Mouse (Mus musculus): ENCODE data around the gene Rb1. TPM values are rescaled to one million over a fixed set of nuclear protein-coding genes. Genes with fewer than 3 reads are reported as not detected.
A peak's percentile ranks its signal among the peaks of the same experiment; 100 is the strongest.

Gene Rb1
- polyA plus RNA-seq, 1 experiment from 2014 or later = 27.5 TPM

GRCm38 (mm10) chr14:73255426-73255970 lies 70.1 kb downstream of the Rb1 start:
- H3K4me2 ChIP-seq = no peak overlapping the region
- no peaks in the 10 kb centered on the region for H3K9me3 ChIP-seq
- no peaks in the 10 kb centered on the region for H3K27me3 ChIP-seq
- H3K4me3 ChIP-seq = no peak overlapping the region
- WGBS = 58% methylated on average over 3 of the region's 3 CpGs
- no peak overlapping the region for H3K27ac ChIP-seq (replicated peaks)
- H3K4me1 ChIP-seq (replicated peaks) = no peaks in the 10 kb centered on the region
- H3K9ac ChIP-seq = no peak overlapping the region
- ATAC-seq (ENCODE audit: low FRiP score, low read depth) = no peak
- no peaks in the 10 kb centered on the region for H3K36me3 ChIP-seq

GRCm38 (mm10) chr14:73254412-73254811 lies 71.2 kb downstream of the Rb1 start:
- no peak overlapping the region for H3K4me2 ChIP-seq
- no peaks in the 10 kb centered on the region for H3K36me3 ChIP-seq
- H3K9me3 ChIP-seq = no peaks in the 10 kb centered on the region
- no peaks in the 10 kb centered on the region for H3K27me3 ChIP-seq
- 40% methylated on average over 4 of the region's 4 CpGs for WGBS
- no peak for ATAC-seq (ENCODE audit: low FRiP score, low read depth)
- H3K4me3 ChIP-seq = no peak overlapping the region
- no peak overlapping the region for H3K27ac ChIP-seq (replicated peaks)
- no peaks in the 10 kb centered on the region for H3K4me1 ChIP-seq (replicated peaks)
- no peak overlapping the region for H3K9ac ChIP-seq

- Histone ChIP-seq H3K36me3 (no peaks in the 10 kb centered on the region), H3K27ac (replicated peaks) (no peak overlapping the region), H3K9ac (no peak overlapping the region), H3K9me3 (no peaks in the 10 kb centered on the region), H3K4me1 (replicated peaks) (no peaks in the 10 kb centered on the region), H3K4me2 (no peak overlapping the region), H3K4me3 (no peak overlapping the region), H3K27me3 (no peaks in the 10 kb centered on the region)
- ATAC-seq (ENCODE audit: low FRiP score, low read depth) = no peak
- WGBS = 31% methylated on average over 6 of the region's 6 CpGs
Measured at GRCm38 (mm10) chr14:73253453-73254251, 72.0 kb downstream of the Rb1 start.

GRCm38 (mm10) chr14:73252276-73252675 lies 73.3 kb downstream of the Rb1 start:
- H3K4me2 ChIP-seq = no peak overlapping the region
- H3K27ac ChIP-seq (replicated peaks) = no peak overlapping the region
- WGBS = 39% methylated on average over 2 of the region's 2 CpGs
- no peak overlapping the region for H3K4me3 ChIP-seq
- H3K9me3 ChIP-seq = no peaks in the 10 kb centered on the region
- H3K36me3 ChIP-seq = no peaks in the 10 kb centered on the region
- no peak for ATAC-seq (ENCODE audit: low FRiP score, low read depth)
- no peaks in the 10 kb centered on the region for H3K4me1 ChIP-seq (replicated peaks)
- H3K27me3 ChIP-seq = no peaks in the 10 kb centered on the region
- no peak overlapping the region for H3K9ac ChIP-seq

- H3K4me2 ChIP-seq = no peak overlapping the region
- 98% methylated on average over 2 of the region's 2 CpGs for WGBS
- no peak for ATAC-seq (ENCODE audit: low FRiP score, low read depth)
- no peak overlapping the region for H3K4me3 ChIP-seq
- no peak overlapping the region for H3K27ac ChIP-seq (replicated peaks)
- no peaks in the 10 kb centered on the region for H3K36me3 ChIP-seq
- no peaks in the 10 kb centered on the region for H3K9me3 ChIP-seq
- no peak overlapping the region for H3K9ac ChIP-seq
- H3K27me3 ChIP-seq = no peaks in the 10 kb centered on the region
- H3K4me1 ChIP-seq (replicated peaks) = no peaks in the 10 kb centered on the region
Measured at GRCm38 (mm10) chr14:73250056-73250455, 75.6 kb downstream of the Rb1 start.

- 98% methylated on average over 2 of the region's 2 CpGs for WGBS
- H3K9ac ChIP-seq = no peak overlapping the region
- H3K4me1 ChIP-seq (replicated peaks) = no peaks in the 10 kb centered on the region
- no peak for ATAC-seq (ENCODE audit: low FRiP score, low read depth)
- H3K9me3 ChIP-seq = no peaks in the 10 kb centered on the region
- H3K4me2 ChIP-seq = no peak overlapping the region
- H3K4me3 ChIP-seq = no peak overlapping the region
- H3K27me3 ChIP-seq = no peaks in the 10 kb centered on the region
- no peaks in the 10 kb centered on the region for H3K36me3 ChIP-seq
- H3K27ac ChIP-seq (replicated peaks) = no peak overlapping the region
Measured at GRCm38 (mm10) chr14:73244061-73244597, 81.5 kb downstream of the Rb1 start.

- H3K4me2 ChIP-seq = no peak overlapping the region; the same call in 1 of the 2 replicates
- no peak overlapping the region for H3K27ac ChIP-seq (replicated peaks)
- H3K4me1 ChIP-seq (replicated peaks) = peaks cover 13% of the 10 kb centered on the region
- no peaks in the 10 kb centered on the region for H3K9me3 ChIP-seq
- no peak for ATAC-seq (ENCODE audit: low FRiP score, low read depth)
- 48% methylated on average over 3 of the region's 3 CpGs for WGBS
- no peak overlapping the region for H3K4me3 ChIP-seq
- no peak overlapping the region for H3K9ac ChIP-seq
- no peaks in the 10 kb centered on the region for H3K27me3 ChIP-seq
- H3K36me3 ChIP-seq = no peaks in the 10 kb centered on the region
Measured at GRCm38 (mm10) chr14:73239857-73240256, 85.8 kb downstream of the Rb1 start.

GRCm38 (mm10) chr14:73239291-73239690 lies 86.3 kb downstream of the Rb1 start:
- H3K4me1 ChIP-seq (replicated peaks) = peaks cover 18% of the 10 kb centered on the region
- no peak for ATAC-seq (ENCODE audit: low FRiP score, low read depth)
- H3K9me3 ChIP-seq = no peaks in the 10 kb centered on the region
- H3K9ac ChIP-seq = peak overlapping the region; percentile 30
- peak overlapping the region; percentile 46 for H3K4me3 ChIP-seq
- no peaks in the 10 kb centered on the region for H3K36me3 ChIP-seq
- H3K27me3 ChIP-seq = no peaks in the 10 kb centered on the region
- WGBS = 1% methylated on average over 6 of the region's 6 CpGs
- peak overlapping the region; percentile 57 for H3K4me2 ChIP-seq
- H3K27ac ChIP-seq (replicated peaks) = peak overlapping the region; percentile 83

GRCm38 (mm10) chr14:73238498-73239250 lies 86.9 kb downstream of the Rb1 start:
- WGBS = 1% methylated on average over 20 of the region's 20 CpGs
- Histone ChIP-seq H3K27me3 (no peaks in the 10 kb centered on the region), H3K9me3 (no peaks in the 10 kb centered on the region), H3K9ac (peak overlapping the region; percentile 30), H3K4me2 (peak overlapping the region; percentile 57), H3K4me3 (peak overlapping the region; percentile 46), H3K4me1 (replicated peaks) (peaks cover 20% of the 10 kb centered on the region), H3K36me3 (no peaks in the 10 kb centered on the region), H3K27ac (replicated peaks) (peak overlapping the region; percentile 83)
- ATAC-seq (ENCODE audit: low FRiP score, low read depth) = peak; percentile 86

- Histone ChIP-seq H3K4me1 (replicated peaks) (peaks cover 20% of the 10 kb centered on the region), H3K4me2 (peak within 1 kb of the TSS; percentile 57), H3K27ac (replicated peaks) (peak within 1 kb of the TSS; percentile 83), H3K27me3 (no peaks in the 10 kb centered on the region), H3K9ac (peak within 1 kb of the TSS; percentile 30), H3K4me3 (peak within 1 kb of the TSS; percentile 46), H3K9me3 (no peaks in the 10 kb centered on the region), H3K36me3 (no peaks in the 10 kb centered on the region)
- ATAC-seq (ENCODE audit: low FRiP score, low read depth) = peak; percentile 85
- under 1% methylated on average over 19 of the region's 19 CpGs for WGBS
Measured at GRCm38 (mm10) chr14:73237848-73238321, 87.7 kb downstream of the Rb1 start, which contains the start of gene Lpar6. Lpar6 (plus strand) TSS chr14:73237895.

GRCm38 (mm10) chr14:73234468-73235031 lies 91.1 kb downstream of the Rb1 start:
- H3K36me3 ChIP-seq = no peaks in the 10 kb centered on the region
- no peaks in the 10 kb centered on the region for H3K9me3 ChIP-seq
- H3K4me3 ChIP-seq = no peak overlapping the region
- 21% methylated on average over 2 of the region's 2 CpGs for WGBS
- H3K4me1 ChIP-seq (replicated peaks) = peaks cover 20% of the 10 kb centered on the region
- peak overlapping the region; percentile 48; the same call in 1 of the 2 replicates for H3K27ac ChIP-seq (replicated peaks)
- ATAC-seq (ENCODE audit: low FRiP score, low read depth) = no peak; the same call in 1 of the 2 replicates
- H3K4me2 ChIP-seq = no peak overlapping the region
- H3K27me3 ChIP-seq = no peaks in the 10 kb centered on the region
- no peak overlapping the region for H3K9ac ChIP-seq
